Mouse (Mus musculus) hindbrain, embryonic 13.5 days (tissue): Measurements from ENCODE around the gene Rprd1b. TPM values are rescaled to one million over a fixed set of nuclear protein-coding genes. Genes with fewer than 3 reads are reported as not detected.

Experiments used
- ATAC-seq: fragments of 200-750 bp; cut with Nextera tagmentation; 2 replicates; pipeline ENCODE4 v1.8.0; 2017; ENCODE audit warnings: moderate TSS enrichment; ENCODE audit not compliant: low FRiP score
- H3K27ac ChIP-seq: fragments of 300-500 bp; sonication (generic); 2 replicates; pipeline ENCODE4 v1.5.1; 2015; ENCODE audit warnings: inconsistent platforms, mild to moderate bottlenecking, moderate library complexity
- H3K27me3 ChIP-seq: fragments of 300-500 bp; sonication (generic); 2 replicates; pipeline ENCODE4 v1.6.1; 2015; ENCODE audit warnings: mild to moderate bottlenecking, inconsistent platforms
- H3K36me3 ChIP-seq: fragments of 300-500 bp; sonication (generic); 2 replicates; pipeline ENCODE4 v1.6.1; 2015; ENCODE audit warnings: mild to moderate bottlenecking, inconsistent platforms
- H3K4me1 ChIP-seq: fragments of 300-500 bp; sonication (generic); replicated peaks from 2 replicates; pipeline ENCODE4 v1.6.1; 2015; ENCODE audit warnings: inconsistent platforms
- H3K4me2 ChIP-seq: fragments of 300-500 bp; sonication (generic); 2 replicates; pipeline ENCODE4 v1.6.1; 2015; ENCODE audit warnings: inconsistent platforms, mild to moderate bottlenecking, moderate library complexity
- H3K4me3 ChIP-seq: fragments of 300-500 bp; sonication (generic); 2 replicates; pipeline ENCODE4 v1.5.1; 2015; ENCODE audit warnings: mild to moderate bottlenecking, inconsistent platforms
- H3K9ac ChIP-seq: fragments of 300-500 bp; sonication (generic); 2 replicates; pipeline ENCODE4 v1.6.1; 2015; ENCODE audit warnings: mild to moderate bottlenecking, inconsistent platforms
- H3K9me3 ChIP-seq: fragments of 300-500 bp; sonication (generic); 2 replicates; pipeline ENCODE4 v1.6.1; 2016; ENCODE audit warnings: inconsistent platforms
- WGBS: fragments of 180-500 bp; shearing (Covaris S2); methylation state at CpG from one replicate; pipeline ENCODE4 v1.1.7; 2015; 5-methylcytosine and 5-hydroxymethylcytosine counted together
- polyA plus RNA-seq: library from polyadenylated mRNA; unstranded; fragments of >200 nt; fragmentation: Nextera tagmentation; extraction: Ambion mirVana; gene quantifications from 2 replicates; pipeline ENCODE4 v1.2.1, GENCODE M21; 2015

Gene Rprd1b
- polyA plus RNA-seq, 1 experiment from 2014 or later, result 39.8 TPM

- no peak overlapping the region for H3K4me2 ChIP-seq
- H3K36me3 ChIP-seq, result no peaks in the 10 kb centered on the region
- no peak overlapping the region for H3K4me3 ChIP-seq
- H3K9me3 ChIP-seq, result no peaks in the 10 kb centered on the region
- H3K4me1 ChIP-seq, result peaks cover 19% of the 10 kb centered on the region
- no peak overlapping the region for H3K9ac ChIP-seq
- no peaks in the 10 kb centered on the region for H3K27me3 ChIP-seq
- WGBS, result 90% methylated on average over 9 of the region's 9 CpGs
- H3K27ac ChIP-seq, result no peak overlapping the region
- ATAC-seq, result no peak
These were observed 128.2 kb downstream of the Rprd1b start for GRCm38 (mm10) chr2:158156487-158156886.

GRCm38 (mm10) chr2:158157654-158158053, 129.4 kb downstream of the Rprd1b start:
- no peak overlapping the region for H3K9ac ChIP-seq
- H3K9me3 ChIP-seq, result no peaks in the 10 kb centered on the region
- H3K27ac ChIP-seq, result peak overlapping the region; percentile 23; the same call in 1 of the 2 replicates
- WGBS, result 48% methylated on average over 8 of the region's 8 CpGs
- H3K4me1 ChIP-seq, result peaks cover 19% of the 10 kb centered on the region
- H3K36me3 ChIP-seq, result no peaks in the 10 kb centered on the region
- H3K27me3 ChIP-seq, result no peaks in the 10 kb centered on the region
- H3K4me2 ChIP-seq, result no peak overlapping the region
- H3K4me3 ChIP-seq, result no peak overlapping the region
- no peak for ATAC-seq

- H3K27me3 ChIP-seq, result no peaks in the 10 kb centered on the region
These were observed 131.3 kb downstream of the Rprd1b start for GRCm38 (mm10) chr2:158159376-158160235.

GRCm38 (mm10) chr2:158161761-158162160, 133.5 kb downstream of the Rprd1b start:
- H3K4me2 ChIP-seq, result no peak overlapping the region
- no peaks in the 10 kb centered on the region for H3K27me3 ChIP-seq
- no peak overlapping the region for H3K4me3 ChIP-seq
- ATAC-seq, result no peak
- WGBS, result 90% methylated on average over 6 of the region's 6 CpGs
- H3K27ac ChIP-seq, result no peak overlapping the region
- H3K4me1 ChIP-seq, result peaks cover 11% of the 10 kb centered on the region; the same call in 1 of the 2 replicates
- no peaks in the 10 kb centered on the region for H3K36me3 ChIP-seq
- H3K9me3 ChIP-seq, result no peaks in the 10 kb centered on the region
- H3K9ac ChIP-seq, result no peak overlapping the region

More at GRCm38 (mm10) chr2:158159376-158160235, 131.3 kb downstream of the Rprd1b start:
- ATAC-seq, result no peak
- Histone ChIP-seq H3K4me3 (no peak overlapping the region), H3K9me3 (no peaks in the 10 kb centered on the region), H3K9ac (no peak overlapping the region), H3K36me3 (no peaks in the 10 kb centered on the region), H3K4me2 (no peak overlapping the region), H3K27ac (no peak overlapping the region), H3K4me1 (peaks cover 11% of the 10 kb centered on the region; the same call in 1 of the 2 replicates)
- 31% methylated on average over 7 of the region's 7 CpGs for WGBS

GRCm38 (mm10) chr2:158163034-158163433, 134.7 kb downstream of the Rprd1b start:
- Histone ChIP-seq H3K9ac (no peak overlapping the region), H3K9me3 (no peaks in the 10 kb centered on the region), H3K4me1 (peaks cover 10% of the 10 kb centered on the region; the same call in 1 of the 2 replicates), H3K27ac (0 out of 2 replicates have a peak overlapping the region, but pooled peaks have one; percentile 23), H3K4me2 (no peak overlapping the region), H3K4me3 (no peak overlapping the region), H3K27me3 (no peaks in the 10 kb centered on the region), H3K36me3 (no peaks in the 10 kb centered on the region)
- 85% methylated on average over 6 of the region's 6 CpGs for WGBS
- ATAC-seq, result no peak

GRCm38 (mm10) chr2:158165776-158166175, 137.5 kb downstream of the Rprd1b start:
- Histone ChIP-seq H3K4me3 (no peak overlapping the region), H3K9me3 (no peaks in the 10 kb centered on the region), H3K4me2 (no peak overlapping the region), H3K27ac (no peak overlapping the region), H3K36me3 (no peaks in the 10 kb centered on the region), H3K9ac (no peak overlapping the region), H3K4me1 (peaks cover 12% of the 10 kb centered on the region; the same call in 1 of the 2 replicates), H3K27me3 (no peaks in the 10 kb centered on the region; the same call in 1 of the 2 replicates)
- WGBS, result 90% methylated on average over 4 of the region's 4 CpGs
- ATAC-seq, result no peak

GRCm38 (mm10) chr2:158166628-158167027, 138.3 kb downstream of the Rprd1b start:
- H3K4me1 ChIP-seq, result peaks cover 12% of the 10 kb centered on the region; the same call in 1 of the 2 replicates
- no peak overlapping the region for H3K9ac ChIP-seq
- peaks cover 2% of the 10 kb centered on the region; the same call in 1 of the 2 replicates for H3K9me3 ChIP-seq
- H3K4me3 ChIP-seq, result no peak overlapping the region
- no peak overlapping the region for H3K4me2 ChIP-seq
- no peak overlapping the region for H3K27ac ChIP-seq
- WGBS, result 82% methylated on average over 7 of the region's 7 CpGs
- no peaks in the 10 kb centered on the region for H3K36me3 ChIP-seq
- H3K27me3 ChIP-seq, result no peaks in the 10 kb centered on the region; the same call in 1 of the 2 replicates
- no peak for ATAC-seq

GRCm38 (mm10) chr2:158167496-158168205, 139.4 kb downstream of the Rprd1b start:
- Histone ChIP-seq H3K4me3 (no peak overlapping the region), H3K9ac (no peak overlapping the region), H3K4me1 (peaks cover 12% of the 10 kb centered on the region; the same call in 1 of the 2 replicates), H3K36me3 (no peaks in the 10 kb centered on the region), H3K27me3 (no peaks in the 10 kb centered on the region; the same call in 1 of the 2 replicates), H3K9me3 (peaks cover 5% of the 10 kb centered on the region; the same call in 1 of the 2 replicates), H3K27ac (no peak overlapping the region), H3K4me2 (no peak overlapping the region)
- ATAC-seq, result no peak
- 72% methylated on average over 9 of the region's 9 CpGs for WGBS

- Histone ChIP-seq H3K4me2 (no peak overlapping the region), H3K4me1 (peaks cover 12% of the 10 kb centered on the region; the same call in 1 of the 2 replicates), H3K4me3 (no peak overlapping the region), H3K36me3 (no peaks in the 10 kb centered on the region), H3K9me3 (peaks cover 5% of the 10 kb centered on the region; the same call in 1 of the 2 replicates), H3K27ac (no peak overlapping the region), H3K27me3 (no peaks in the 10 kb centered on the region; the same call in 1 of the 2 replicates), H3K9ac (no peak overlapping the region)
- WGBS, result 73% methylated on average over 8 of the region's 8 CpGs
- ATAC-seq, result no peak
These were observed 140.5 kb downstream of the Rprd1b start for GRCm38 (mm10) chr2:158168741-158169211.

GRCm38 (mm10) chr2:158169351-158169750, 141.1 kb downstream of the Rprd1b start:
- H3K27me3 ChIP-seq, result no peaks in the 10 kb centered on the region; the same call in 1 of the 2 replicates
- no peaks in the 10 kb centered on the region for H3K36me3 ChIP-seq
- no peak overlapping the region for H3K4me2 ChIP-seq
- no peak for ATAC-seq
- H3K4me3 ChIP-seq, result no peak overlapping the region
- no peak overlapping the region for H3K27ac ChIP-seq
- 82% methylated on average over 6 of the region's 6 CpGs for WGBS
- H3K9ac ChIP-seq, result no peak overlapping the region
- peaks cover 10% of the 10 kb centered on the region for H3K4me1 ChIP-seq
- peaks cover 5% of the 10 kb centered on the region; the same call in 1 of the 2 replicates for H3K9me3 ChIP-seq

GRCm38 (mm10) chr2:158169771-158170170, 141.5 kb downstream of the Rprd1b start:
- H3K4me2 ChIP-seq, result no peak overlapping the region
- H3K4me3 ChIP-seq, result no peak overlapping the region
- no peak for ATAC-seq
- WGBS, result 96% methylated on average over 7 of the region's 7 CpGs
- H3K36me3 ChIP-seq, result no peaks in the 10 kb centered on the region
- no peak overlapping the region for H3K27ac ChIP-seq
- no peak overlapping the region for H3K9ac ChIP-seq
- peaks cover 9% of the 10 kb centered on the region for H3K4me1 ChIP-seq
- peaks cover 5% of the 10 kb centered on the region; the same call in 1 of the 2 replicates for H3K9me3 ChIP-seq
- no peaks in the 10 kb centered on the region; the same call in 1 of the 2 replicates for H3K27me3 ChIP-seq

- peaks cover 9% of the 10 kb centered on the region for H3K4me1 ChIP-seq
- H3K4me2 ChIP-seq, result no peak overlapping the region
- no peak overlapping the region for H3K27ac ChIP-seq
- no peak overlapping the region for H3K9ac ChIP-seq
- no peak overlapping the region for H3K4me3 ChIP-seq
- ATAC-seq, result no peak
- no peaks in the 10 kb centered on the region for H3K36me3 ChIP-seq
- H3K9me3 ChIP-seq, result peaks cover 5% of the 10 kb centered on the region; the same call in 1 of the 2 replicates
- 81% methylated on average over 2 of the region's 2 CpGs for WGBS
- peaks cover 3% of the 10 kb centered on the region; the same call in 1 of the 2 replicates for H3K27me3 ChIP-seq
These were observed 142.1 kb downstream of the Rprd1b start for GRCm38 (mm10) chr2:158170394-158170793.
